Mouse (Mus musculus): Measurements from ENCODE around the gene Dync1h1. TPM values are rescaled to one million over a fixed set of nuclear protein-coding genes. Genes with fewer than 3 reads are reported as not detected.

Dync1h1 gene
- polyA plus RNA-seq, 1 experiment from 2014 or later, result 72.5 TPM

- peak overlapping the region; percentile 77; the same call in 1 of the 2 replicates for H3K27ac ChIP-seq (replicated peaks)
- 86% methylated on average over 7 of the region's 7 CpGs for WGBS
- no peak overlapping the region for H3K4me3 ChIP-seq (replicated peaks)
- no peaks in the 10 kb centered on the region for H3K9me3 ChIP-seq (replicated peaks)
- H3K36me3 ChIP-seq, result no peaks in the 10 kb centered on the region
- no peak for ATAC-seq (ENCODE audit: low FRiP score)
- H3K9ac ChIP-seq (replicated peaks), result no peak overlapping the region
- H3K27me3 ChIP-seq (replicated peaks), result no peaks in the 10 kb centered on the region
- peaks cover 30% of the 10 kb centered on the region for H3K4me1 ChIP-seq
- no peak overlapping the region for H3K4me2 ChIP-seq
Measured at GRCm38 (mm10) chr12:110707451-110707850, 106.2 kb downstream of the Dync1h1 start.

- H3K4me2 ChIP-seq, result no peak overlapping the region
- WGBS, result 75% methylated on average over 5 of the region's 5 CpGs
Measured at GRCm38 (mm10) chr12:110711270-110711669, 110.0 kb downstream of the Dync1h1 start.

GRCm38 (mm10) chr12:110713784-110714183 lies 112.5 kb downstream of the Dync1h1 start:
- no peak for ATAC-seq (ENCODE audit: low FRiP score)
- H3K4me2 ChIP-seq, result no peak overlapping the region
- H3K9me3 ChIP-seq (replicated peaks), result no peaks in the 10 kb centered on the region
- H3K36me3 ChIP-seq, result no peaks in the 10 kb centered on the region
- H3K27me3 ChIP-seq (replicated peaks), result no peaks in the 10 kb centered on the region
- H3K4me3 ChIP-seq (replicated peaks), result no peak overlapping the region
- no peaks in the 10 kb centered on the region for H3K4me1 ChIP-seq
- H3K9ac ChIP-seq (replicated peaks), result no peak overlapping the region
- no peak overlapping the region for H3K27ac ChIP-seq (replicated peaks)
- 96% methylated on average over 6 of the region's 6 CpGs for WGBS

More at GRCm38 (mm10) chr12:110711270-110711669, 110.0 kb downstream of the Dync1h1 start:
- Histone ChIP-seq H3K4me1 (peaks cover 16% of the 10 kb centered on the region), H3K4me3 (replicated peaks) (no peak overlapping the region), H3K36me3 (no peaks in the 10 kb centered on the region), H3K27me3 (replicated peaks) (no peaks in the 10 kb centered on the region), H3K27ac (replicated peaks) (no peak overlapping the region), H3K9me3 (replicated peaks) (no peaks in the 10 kb centered on the region), H3K9ac (replicated peaks) (no peak overlapping the region)
- no peak for ATAC-seq (ENCODE audit: low FRiP score)

GRCm38 (mm10) chr12:110714215-110714614 lies 113.0 kb downstream of the Dync1h1 start:
- Histone ChIP-seq H3K27ac (replicated peaks) (no peak overlapping the region), H3K9me3 (replicated peaks) (no peaks in the 10 kb centered on the region), H3K4me1 (no peaks in the 10 kb centered on the region), H3K36me3 (no peaks in the 10 kb centered on the region), H3K4me2 (no peak overlapping the region), H3K4me3 (replicated peaks) (no peak overlapping the region), H3K9ac (replicated peaks) (no peak overlapping the region), H3K27me3 (replicated peaks) (no peaks in the 10 kb centered on the region)
- ATAC-seq (ENCODE audit: low FRiP score), result no peak
- 97% methylated on average over 6 of the region's 6 CpGs for WGBS

- Histone ChIP-seq H3K9ac (replicated peaks) (no peak overlapping the region), H3K27me3 (replicated peaks) (no peaks in the 10 kb centered on the region), H3K4me1 (no peaks in the 10 kb centered on the region), H3K4me2 (no peak overlapping the region), H3K9me3 (replicated peaks) (no peaks in the 10 kb centered on the region), H3K36me3 (no peaks in the 10 kb centered on the region), H3K27ac (replicated peaks) (no peak overlapping the region), H3K4me3 (replicated peaks) (no peak overlapping the region)
- 38% methylated on average over 5 of the region's 5 CpGs for whole genome bisulfite sequencing
- no peak for ATAC-seq (ENCODE audit: low FRiP score)
Measured at GRCm38 (mm10) chr12:110716004-110716403, 114.8 kb downstream of the Dync1h1 start.

Small RNAs within 50 kb of the gene (microRNA-seq; reads per million reads assigned to microRNA genes)
- gene Gm27299, result not detected

Other genes starting within 250 kb of the Dync1h1 start
- 149 and 152 TPM in 2 replicates for gene Ppp2r5c, start 154.3 kb upstream of the Dync1h1 start, polyA plus RNA-seq (2015; fragmentation: Nextera tagmentation; extraction: Ambion mirVana)
- gene 1700001K19Rik, start 81.2 kb downstream of the Dync1h1 start, polyA plus RNA-seq (2015; fragmentation: Nextera tagmentation; extraction: Ambion mirVana), result 0.17 TPM in 1 of 2 replicates, not detected in the other
- 1,438 and 1,488 TPM in 2 replicates for gene Hsp90aa1, start 101.3 kb downstream of the Dync1h1 start, polyA plus RNA-seq (2015; fragmentation: Nextera tagmentation; extraction: Ambion mirVana)
- gene Wdr20, start 136.5 kb downstream of the Dync1h1 start, polyA plus RNA-seq (2015; fragmentation: Nextera tagmentation; extraction: Ambion mirVana), result 23.2 and 24.2 TPM in 2 replicates
- 10.8 and 12.3 TPM in 2 replicates for gene Mok, start 239.5 kb downstream of the Dync1h1 start, polyA plus RNA-seq (2015; fragmentation: Nextera tagmentation; extraction: Ambion mirVana)
- 5.0 and 5.1 TPM in 2 replicates for gene Zfp839, start 248.8 kb downstream of the Dync1h1 start, polyA plus RNA-seq (2015; fragmentation: Nextera tagmentation; extraction: Ambion mirVana)

All from neural tube, embryonic 15.5 days (tissue).